Mouse (Mus musculus) heart, adult 9 months (tissue): Measurements from ENCODE around the gene Isl1.

Experiments used
- DNase-seq, 2 experiments: peaks; one replicate each; pipeline ENCODE4 v3.0.0; 2022; ENCODE audit warnings: low spot score in 2 of 2

The Isl1 gene

DNA sequence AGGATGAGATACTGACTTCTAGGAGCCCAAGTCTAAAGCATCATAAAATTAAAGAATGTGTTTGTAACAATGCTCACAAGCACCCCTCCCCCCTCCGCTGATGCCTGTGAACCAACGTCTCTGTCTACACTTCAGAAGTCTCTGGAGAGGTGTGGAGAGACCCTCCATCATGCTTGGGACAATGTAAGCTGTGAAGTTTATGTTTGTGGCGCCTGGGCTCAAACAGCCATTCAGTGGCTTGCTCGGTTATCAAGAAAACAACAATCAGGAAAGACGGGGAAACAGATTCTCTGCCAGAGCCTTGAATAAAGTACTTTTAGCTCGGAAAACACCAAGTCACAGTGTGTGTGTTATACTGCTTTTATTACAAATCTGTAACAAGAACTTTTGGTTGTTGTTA, 14.8 kb downstream of the Isl1 start:
- no peak for DNase-seq

DNA sequence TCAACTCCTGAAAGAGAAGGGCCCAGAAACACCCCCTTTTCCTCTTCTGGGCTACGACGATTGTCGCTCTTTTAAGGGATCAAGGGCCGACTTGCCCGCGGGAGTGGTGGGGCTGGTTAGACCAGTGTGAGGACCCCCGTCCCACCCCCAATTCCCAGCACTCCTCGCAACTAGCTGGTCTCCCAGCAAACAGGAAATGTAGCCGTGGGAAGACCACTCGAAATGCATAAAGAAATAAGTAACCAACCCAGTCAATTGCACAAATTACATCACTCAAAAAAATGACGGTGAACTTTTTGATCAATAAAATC, 15.4 kb downstream of the Isl1 start:
- no peak for DNase-seq

DNA sequence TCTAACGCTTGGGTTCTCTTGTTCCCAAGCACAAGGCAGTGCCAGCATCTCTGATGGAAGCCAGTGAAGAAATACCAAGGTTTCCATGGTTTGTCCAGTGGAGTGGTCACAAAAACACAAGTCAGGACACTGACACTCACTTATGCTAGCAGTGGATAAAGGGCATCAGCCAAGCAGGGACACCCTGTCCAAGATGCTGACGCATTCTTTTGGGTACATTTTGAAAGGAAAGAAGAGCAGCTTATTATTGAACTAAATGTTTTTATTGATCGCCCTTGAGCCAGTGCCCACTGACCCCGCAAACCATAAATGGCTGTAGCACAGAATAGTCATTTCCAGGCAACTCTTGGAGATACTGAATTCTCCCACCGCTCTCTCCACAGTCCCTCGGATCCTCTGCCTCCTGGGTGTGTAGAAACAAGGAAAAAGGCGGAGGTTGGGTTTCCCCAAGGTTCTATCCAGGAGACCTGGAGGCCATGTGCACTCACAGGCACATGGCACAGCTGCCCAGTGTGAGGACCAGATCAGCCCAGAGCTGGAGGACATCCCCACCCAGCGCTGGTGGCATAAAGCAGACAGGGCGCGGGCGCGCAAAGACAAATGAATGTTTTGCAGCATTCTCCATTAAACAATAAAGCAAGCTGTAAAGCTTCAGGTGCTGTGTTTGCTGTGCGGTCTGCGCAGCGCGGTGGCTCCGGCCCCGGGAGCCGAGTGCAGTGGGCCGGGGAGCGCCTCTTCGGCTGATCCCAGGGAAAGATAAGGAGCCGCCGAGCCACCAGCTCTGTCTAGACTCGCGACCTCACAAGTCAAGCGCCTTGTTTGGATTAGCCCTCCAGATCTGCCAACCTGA, 16.0 kb downstream of the Isl1 start:
- DNase-seq: no peak

DNA sequence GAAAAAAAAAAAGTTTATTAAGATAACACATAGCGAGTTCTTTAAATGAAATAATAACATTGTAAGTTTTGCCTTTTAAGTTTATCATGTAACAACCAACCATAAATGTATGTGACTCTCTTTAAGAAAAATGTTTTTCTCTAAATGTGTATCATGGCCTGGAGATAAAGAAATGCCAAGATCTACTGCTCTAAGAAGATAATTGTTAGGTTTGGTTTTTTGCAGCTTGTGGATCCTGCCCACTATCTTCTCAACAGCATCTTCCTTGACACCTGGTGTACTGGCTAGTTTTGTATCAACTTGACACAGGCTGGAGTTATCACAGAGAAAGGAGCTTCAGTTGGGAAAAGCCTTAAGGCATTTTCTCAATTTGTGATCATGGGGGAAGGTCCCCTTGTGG, 19.8 kb downstream of the Isl1 start:
- no peak for DNase-seq

DNA sequence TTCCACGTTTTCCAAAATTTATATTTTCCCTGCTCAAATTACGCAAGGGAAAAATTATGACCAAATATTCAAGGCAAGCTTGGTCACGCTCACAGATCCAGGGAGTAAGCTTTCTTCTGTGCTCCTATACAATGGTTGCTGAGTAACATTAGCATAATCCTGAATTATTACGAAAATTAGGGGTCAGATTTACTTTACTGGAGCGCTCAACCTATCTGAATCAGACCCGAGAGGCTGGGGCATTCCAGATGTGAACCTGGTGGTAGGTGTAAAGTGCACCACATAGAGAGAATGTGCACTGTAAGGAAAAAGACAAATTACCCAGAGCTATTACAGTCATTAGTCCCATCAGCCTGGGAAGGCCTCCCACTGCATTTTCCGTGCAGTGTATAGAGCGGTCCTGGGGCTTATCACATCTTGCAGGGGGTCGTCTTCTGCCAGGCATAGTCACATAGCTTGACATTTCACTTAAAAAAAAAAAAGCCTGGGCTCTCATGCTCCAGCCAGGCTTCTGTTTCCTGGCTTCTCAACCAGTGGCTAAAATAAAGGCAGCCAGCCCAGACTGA, 30.2 kb downstream of the Isl1 start:
- DNase-seq: no peak
